12 mouse cellular contexts compared by ENCODE assay signal in genomic region chr3:41602933-41603332, GRCm38 (mm10). TPM values are rescaled to one million over a fixed set of nuclear protein-coding genes. Genes with fewer than 3 reads are reported as not detected.
DNase-seq lines count a peak whose midpoint lies in the region; ATAC-seq lines count a peak whose summit lies in the region.
"Had no signal": no experiment of that assay in that cellular context is flagged by ENCODE, and none has a peak within 500 bp of the region (broad histone marks: within the 10 kb centered on the region; RNA-seq: fewer than 3 reads in every experiment).

No protein-coding gene starts in this region.

- no peak for DNase-seq in hindbrain, embryonic 10.5 days (ENCODE audit: low spot score)
- no peak for DNase-seq in neural tube, embryonic 10.5 days (ENCODE audit: extremely low spot score, low spot score)
- DNase-seq in hindbrain, embryonic 14.5 days (ENCODE audit: low spot score), result peak; percentile 40
- DNase-seq in adrenal gland, adult 2 months, result no peak
- DNase-seq: cerebellum, adult 8-10 months; lung, postnatal 14 days; retina, postnatal 1 day had no signal

- ATAC-seq in hindbrain, embryonic 12.5 days (ENCODE audit: low FRiP score), result no peak
- no peak for ATAC-seq in neural tube, embryonic 13.5 days (ENCODE audit: low read depth)
- ATAC-seq in hindbrain, embryonic 14.5 days (ENCODE audit: low FRiP score), result no peak; the same call in 1 of the 2 replicates
- peak; percentile 15; the same call in 1 of the 2 replicates for ATAC-seq in neural tube, embryonic 15.5 days (ENCODE audit: low FRiP score)
- no peak for ATAC-seq in frontal cortex, adult (ENCODE audit: low TSS enrichment)

- WGBS in hindbrain, embryonic 12.5 days, result 68% methylated on average over 10 of the region's 10 CpGs
- WGBS in hindbrain, embryonic 10.5 days, result 84% methylated on average over 10 of the region's 10 CpGs
- WGBS in neural tube, embryonic 13.5 days, result 52% methylated on average over 10 of the region's 10 CpGs
- WGBS in hindbrain, embryonic 14.5 days, result 54% methylated on average over 10 of the region's 10 CpGs
- WGBS in neural tube, embryonic 15.5 days, result 41% methylated on average over 10 of the region's 10 CpGs

- 0 out of 2 replicates have a peak overlapping the region, but pooled peaks have one; percentile 24 for H3K27ac ChIP-seq in hindbrain, embryonic 12.5 days
- no peak overlapping the region for H3K27ac ChIP-seq in hindbrain, embryonic 10.5 days
- H3K27ac ChIP-seq in neural tube, embryonic 13.5 days (replicated peaks), result peak overlapping the region; percentile 57
- peak overlapping the region; percentile 53; the same call in 1 of the 2 replicates for H3K27ac ChIP-seq in hindbrain, embryonic 14.5 days
- peak overlapping the region; percentile 29; the same call in 1 of the 2 replicates for H3K27ac ChIP-seq in neural tube, embryonic 15.5 days (replicated peaks)
- H3K27ac ChIP-seq: limb, embryonic 15.5 days had no signal

- no peak overlapping the region for H3K9ac ChIP-seq in hindbrain, embryonic 12.5 days
- H3K9ac ChIP-seq in neural tube, embryonic 13.5 days, result no peak overlapping the region
- H3K9ac ChIP-seq in hindbrain, embryonic 14.5 days, result 0 out of 2 replicates have a peak overlapping the region, but pooled peaks have one; percentile 10
- no peak overlapping the region for H3K9ac ChIP-seq in neural tube, embryonic 15.5 days (replicated peaks)
- H3K9ac ChIP-seq: limb, embryonic 15.5 days had no signal

- H3K36me3 ChIP-seq in hindbrain, embryonic 12.5 days, result peaks cover 20% of the 10 kb centered on the region
- peaks cover 93% of the 10 kb centered on the region for H3K36me3 ChIP-seq in hindbrain, embryonic 10.5 days
- H3K36me3 ChIP-seq in neural tube, embryonic 13.5 days, result peaks cover 23% of the 10 kb centered on the region
- peaks cover 15% of the 10 kb centered on the region for H3K36me3 ChIP-seq in hindbrain, embryonic 14.5 days (replicated peaks; ENCODE audit: control insufficient read depth, insufficient read depth)
- H3K36me3 ChIP-seq in neural tube, embryonic 15.5 days, result 0 out of 2 replicates have a peak, but pooled peaks cover 8% of the 10 kb centered on the region

- H3K4me3 ChIP-seq in hindbrain, embryonic 12.5 days, result no peak overlapping the region
- H3K4me3 ChIP-seq in hindbrain, embryonic 10.5 days, result no peak overlapping the region
- no peak overlapping the region for H3K4me3 ChIP-seq in neural tube, embryonic 13.5 days
- no peak overlapping the region for H3K4me3 ChIP-seq in hindbrain, embryonic 14.5 days (replicated peaks; ENCODE audit: low read length)
- H3K4me3 ChIP-seq in neural tube, embryonic 15.5 days (replicated peaks), result no peak overlapping the region
- H3K4me3 ChIP-seq: limb, embryonic 15.5 days had no signal

- no peaks in the 10 kb centered on the region for H3K9me3 ChIP-seq in hindbrain, embryonic 12.5 days (replicated peaks)
- H3K9me3 ChIP-seq in hindbrain, embryonic 10.5 days, result no peaks in the 10 kb centered on the region
- no peaks in the 10 kb centered on the region for H3K9me3 ChIP-seq in neural tube, embryonic 13.5 days
- H3K9me3 ChIP-seq in hindbrain, embryonic 14.5 days (ENCODE audit: control insufficient read depth, low read length), result no peaks in the 10 kb centered on the region
- no peaks in the 10 kb centered on the region for H3K9me3 ChIP-seq in neural tube, embryonic 15.5 days (replicated peaks)
- H3K9me3 ChIP-seq: limb, embryonic 15.5 days had no signal

- H3K4me1 ChIP-seq in hindbrain, embryonic 12.5 days, result peaks cover 18% of the 10 kb centered on the region
- peaks cover 7% of the 10 kb centered on the region for H3K4me1 ChIP-seq in hindbrain, embryonic 10.5 days (replicated peaks)
- peaks cover 47% of the 10 kb centered on the region for H3K4me1 ChIP-seq in neural tube, embryonic 13.5 days (replicated peaks)
- peaks cover 22% of the 10 kb centered on the region for H3K4me1 ChIP-seq in hindbrain, embryonic 14.5 days (replicated peaks; ENCODE audit: control insufficient read depth, insufficient read depth, low read length)
- peaks cover 39% of the 10 kb centered on the region for H3K4me1 ChIP-seq in neural tube, embryonic 15.5 days

- H3K27me3 ChIP-seq in hindbrain, embryonic 12.5 days, result no peaks in the 10 kb centered on the region
- H3K27me3 ChIP-seq in hindbrain, embryonic 10.5 days (ENCODE audit: insufficient read depth, poor library complexity, severe bottlenecking), result no peaks in the 10 kb centered on the region
- no peaks in the 10 kb centered on the region for H3K27me3 ChIP-seq in neural tube, embryonic 13.5 days
- H3K27me3 ChIP-seq in hindbrain, embryonic 14.5 days (ENCODE audit: control insufficient read depth, insufficient read depth, low read length), result no peaks in the 10 kb centered on the region
- H3K27me3 ChIP-seq in neural tube, embryonic 15.5 days (replicated peaks), result no peaks in the 10 kb centered on the region
- H3K27me3 ChIP-seq: limb, embryonic 15.5 days had no signal

- no peak overlapping the region for H3K4me2 ChIP-seq in hindbrain, embryonic 12.5 days (replicated peaks)
- H3K4me2 ChIP-seq in neural tube, embryonic 13.5 days, result no peak overlapping the region
- no peak overlapping the region for H3K4me2 ChIP-seq in hindbrain, embryonic 14.5 days (replicated peaks)
- no peak overlapping the region for H3K4me2 ChIP-seq in neural tube, embryonic 15.5 days
- H3K4me2 ChIP-seq: limb, embryonic 15.5 days had no signal

RNA-seq across cellular contexts. Expression of gene Jade1, which starts 47.4 kb away (rescaled TPM):
- 14.7 and 16.0 TPM in 2 replicates for polyA plus RNA-seq in hindbrain, embryonic 12.5 days (2016; fragmentation: Nextera tagmentation; extraction: Ambion mirVana)
- polyA plus RNA-seq in hindbrain, embryonic 10.5 days (2016; fragmentation: Nextera tagmentation; extraction: Ambion mirVana), result 12.2 and 19.1 TPM in 2 replicates
- 10.4 and 13.4 TPM in 2 replicates for polyA plus RNA-seq in neural tube, embryonic 13.5 days (2015; fragmentation: Nextera tagmentation; extraction: Ambion mirVana)
- polyA plus RNA-seq in hindbrain, embryonic 14.5 days (2014; fragmentation: Nextera tagmentation; extraction: Ambion mirVana), result 13.3 and 16.6 TPM in 2 replicates
- polyA plus RNA-seq in neural tube, embryonic 15.5 days (2015; fragmentation: Nextera tagmentation; extraction: Ambion mirVana), result 15.2 and 15.6 TPM in 2 replicates
- total RNA-seq in adrenal gland, adult 2 months (2021), result 10 to 100 TPM; 33.2 to 58.2 TPM
- 21.4 and 64.9 TPM in 2 replicates for polyA plus RNA-seq in adrenal gland, adult 2 months (2012; rRNA removed)
